Mouse (Mus musculus): ENCODE data around the gene Zfp266.
"Not testable (repeated sequence)": the region's sequence is repeated elsewhere in the genome, so short reads cannot be mapped to it uniquely, and the experiment has no call there.

Gene Zfp266

DNA sequence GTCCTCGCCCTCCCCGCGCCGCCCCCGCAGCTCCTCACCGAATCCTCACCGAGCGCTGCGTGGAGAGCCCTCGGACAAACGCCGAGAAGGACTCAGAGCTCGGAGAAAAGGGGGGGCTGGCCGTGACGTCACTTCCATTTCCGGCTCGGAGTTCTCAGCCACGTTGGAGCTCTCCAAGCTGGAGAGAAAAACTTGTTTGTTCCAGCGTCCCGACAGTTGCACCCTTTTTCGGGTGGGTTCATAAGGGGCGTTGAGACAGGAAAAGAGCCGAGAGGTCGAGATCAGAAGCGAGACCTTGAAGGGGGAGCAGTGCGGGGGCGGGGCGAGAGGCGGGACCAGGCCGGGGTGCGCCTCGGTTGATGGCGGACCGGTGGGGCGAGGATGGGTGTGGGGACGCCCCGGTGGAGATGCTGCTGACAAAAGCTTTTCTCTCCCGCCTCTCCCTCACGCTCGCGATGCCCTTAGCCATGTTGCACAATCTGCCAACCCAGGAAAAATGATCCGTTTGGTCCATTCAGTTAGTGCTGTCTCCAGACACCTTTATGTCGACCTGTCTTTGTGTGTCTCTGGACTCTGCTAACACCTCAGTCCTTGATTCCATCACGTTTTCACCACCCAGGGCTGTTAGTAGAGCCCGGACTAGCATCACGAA lies at the start of gene Zfp266:
Gene Zfp266 (minus strand): TSS at position 112 of the 652 bp plus-strand sequence.
- DNase-seq (ENCODE audit: low read depth, low spot score), result peak; percentile 66

DNA sequence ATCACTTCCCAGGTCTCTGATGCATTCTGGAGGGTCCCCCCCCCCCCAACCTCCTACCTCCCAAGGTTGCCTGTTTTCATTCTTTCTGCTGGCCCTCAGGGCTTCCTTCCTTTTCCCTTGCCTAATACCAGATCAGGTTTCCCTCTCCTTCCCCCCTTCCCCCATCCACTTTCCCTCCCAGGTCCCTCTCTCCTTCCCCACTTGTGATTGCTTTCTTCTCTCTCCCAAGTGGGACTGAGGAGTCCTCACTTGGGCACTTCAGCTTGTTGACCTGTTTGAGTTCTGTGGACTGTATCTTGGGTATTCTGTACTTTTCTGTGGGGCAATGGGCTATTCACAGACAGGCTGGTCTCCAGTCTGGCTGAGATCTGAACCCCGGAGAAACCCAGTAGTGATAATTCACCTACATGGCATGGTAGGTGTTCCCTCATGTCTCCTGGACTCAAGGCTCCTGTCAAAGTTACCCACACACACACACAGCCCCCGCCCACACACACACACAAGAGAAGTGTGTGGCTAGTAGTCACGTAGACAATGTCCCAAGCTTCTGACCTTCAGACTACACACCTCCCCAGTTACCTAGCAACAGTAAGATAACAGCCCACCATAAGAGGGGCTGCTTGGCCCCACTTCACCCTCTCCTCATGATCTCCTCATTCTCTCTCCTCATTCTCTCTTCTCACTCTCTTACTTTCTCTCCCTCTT lies 44.3 kb upstream of the Zfp266 start:
- not testable (repeated sequence) for DNase-seq (ENCODE audit: low read depth, low spot score)

DNA sequence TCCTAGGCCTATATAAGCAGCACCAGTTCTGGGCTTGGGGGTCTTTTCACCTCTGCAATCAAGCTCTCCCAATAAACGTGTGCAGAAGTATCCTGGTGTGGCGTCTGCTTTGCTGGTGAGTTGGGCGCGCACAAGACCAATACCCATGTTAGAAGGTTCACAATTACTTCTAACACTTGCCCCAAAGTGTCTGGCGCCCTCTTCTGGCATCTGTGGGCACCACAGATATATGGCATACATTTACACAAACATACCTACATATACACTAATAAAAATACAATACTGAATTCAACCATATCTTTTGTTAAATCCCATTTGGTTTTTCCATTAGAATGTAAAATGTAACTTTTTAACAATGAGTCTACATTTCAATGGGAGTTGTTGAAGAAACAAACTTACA lies 41.0 kb upstream of the Zfp266 start:
- DNase-seq (ENCODE audit: low read depth, low spot score), result no peak

DNA sequence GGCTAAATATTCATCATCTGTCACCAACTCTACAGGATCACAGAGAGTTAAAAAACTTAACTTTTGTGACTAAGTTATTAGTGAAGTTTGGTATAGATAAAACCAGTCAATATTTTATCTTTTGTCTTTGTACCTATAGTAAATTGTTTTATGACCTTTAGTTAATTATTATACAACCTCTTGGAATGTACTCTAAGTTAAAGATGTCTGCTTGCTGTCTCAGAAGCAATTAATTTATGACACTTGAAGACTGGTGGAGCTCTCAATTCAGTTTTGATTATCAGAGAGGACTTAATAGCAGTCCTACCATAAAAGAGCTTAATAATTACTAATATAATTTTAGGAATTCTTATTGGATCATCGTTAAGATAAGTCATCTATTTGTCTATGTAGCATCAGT lies 31.5 kb upstream of the Zfp266 start:
- DNase-seq (ENCODE audit: low read depth, low spot score), result no peak

DNA sequence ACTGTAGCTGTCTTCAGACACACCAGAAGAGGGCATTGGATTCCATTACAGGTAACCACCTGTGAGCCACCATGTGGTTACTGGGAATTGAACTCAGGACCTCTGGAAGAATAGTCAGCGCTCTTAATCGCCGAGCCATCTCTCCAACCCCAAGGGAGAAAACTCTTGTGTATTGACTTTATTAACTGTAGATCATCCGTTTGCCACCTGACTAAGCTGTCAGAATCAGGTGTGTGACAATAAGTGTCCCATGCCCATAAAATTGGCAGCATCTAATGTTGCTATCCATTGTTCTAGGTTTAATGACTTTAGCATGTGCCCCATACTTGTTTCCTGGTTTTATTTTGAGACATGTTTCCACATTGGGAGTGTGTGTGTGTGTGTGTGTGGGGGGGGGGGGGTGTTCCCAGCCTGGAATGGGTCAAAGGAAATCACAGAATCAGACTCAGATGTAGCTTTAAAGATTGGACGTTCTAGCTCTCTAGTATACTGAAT lies 30.6 kb upstream of the Zfp266 start:
- peak; percentile 25 for DNase-seq (ENCODE audit: low read depth, low spot score)

- DNase-seq (ENCODE audit: low read depth, low spot score), result peak; percentile 22
These were observed 23.9 kb upstream of the Zfp266 start for GRCm38 (mm10) chr9:20545151-20545550.

GRCm38 (mm10) chr9:20544070-20544821 lies 23.0 kb upstream of the Zfp266 start:
- peak; percentile 64 for DNase-seq (ENCODE audit: low read depth, low spot score)

DNA sequence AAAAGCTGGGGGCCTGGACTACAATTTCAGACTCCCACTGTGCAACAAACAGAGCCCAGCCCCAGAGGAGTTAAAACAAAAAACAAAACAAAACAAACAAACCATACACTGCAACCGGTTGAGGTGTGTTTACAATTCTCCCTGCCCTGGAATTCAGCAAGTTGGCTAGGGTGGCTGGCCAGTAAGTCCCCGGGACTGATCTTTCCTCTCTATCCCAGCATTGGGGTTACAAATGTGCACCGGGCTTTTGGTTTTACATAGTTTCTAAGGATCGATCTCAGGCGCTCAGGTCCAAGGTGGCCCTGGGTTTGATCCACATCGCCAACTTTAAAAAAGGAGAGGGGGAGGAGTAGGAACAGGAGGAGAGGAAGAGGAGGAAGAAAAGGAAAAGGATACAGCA lies 22.3 kb upstream of the Zfp266 start:
- DNase-seq (ENCODE audit: low read depth, low spot score), result no peak

GRCm38 (mm10) chr9:20536598-20536997 lies 15.4 kb upstream of the Zfp266 start:
- DNase-seq (ENCODE audit: low read depth, low spot score), result no peak

GRCm38 (mm10) chr9:20534326-20534926 lies 13.2 kb upstream of the Zfp266 start:
- DNase-seq (ENCODE audit: low read depth, low spot score), result peak; percentile 19

- DNase-seq (ENCODE audit: low read depth, low spot score), result no peak
These were observed 546 bp downstream of the Zfp266 start for GRCm38 (mm10) chr9:20520531-20521210.

- DNase-seq (ENCODE audit: low read depth, low spot score), result no peak
These were observed 1.3 kb downstream of the Zfp266 start for GRCm38 (mm10) chr9:20519949-20520348.

DNA sequence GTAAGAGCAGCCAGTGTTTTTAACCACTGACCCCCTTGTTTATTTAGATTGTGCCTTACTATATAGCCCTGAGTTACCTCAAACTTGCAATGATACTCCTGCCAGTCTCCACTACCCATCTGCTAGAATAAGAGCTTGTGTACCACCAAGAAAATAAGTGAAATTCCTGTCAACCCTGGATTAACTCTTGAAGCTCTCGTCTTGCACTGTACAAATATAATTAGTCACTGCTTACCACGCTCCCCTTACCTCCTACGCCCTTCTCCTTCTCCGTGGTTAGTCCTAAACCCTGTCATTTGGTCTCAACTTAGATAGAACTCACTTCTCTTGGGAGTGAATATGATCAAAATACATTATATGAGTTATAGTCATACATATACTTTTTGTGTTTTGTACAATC lies 2.5 kb downstream of the Zfp266 start:
- no peak for DNase-seq (ENCODE audit: low read depth, low spot score)

DNA sequence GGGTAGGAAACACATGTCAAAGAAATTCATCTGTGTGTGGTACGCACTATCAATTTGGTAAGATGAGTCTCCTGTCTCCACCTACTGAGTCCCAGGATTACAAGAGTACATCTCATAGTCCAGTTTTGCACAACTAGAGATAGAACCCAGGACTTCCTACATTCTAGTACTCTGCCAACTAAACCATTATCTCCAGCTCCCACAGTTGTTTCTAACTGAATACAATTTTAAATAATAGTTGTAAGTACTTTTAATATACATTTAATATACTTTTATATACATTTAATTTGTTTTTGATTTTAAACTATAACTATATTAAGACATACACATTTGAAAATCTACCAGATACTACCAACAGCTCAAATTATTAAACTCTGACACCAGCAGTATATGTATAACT lies 3.5 kb downstream of the Zfp266 start:
- no peak for DNase-seq (ENCODE audit: low read depth, low spot score)

DNA sequence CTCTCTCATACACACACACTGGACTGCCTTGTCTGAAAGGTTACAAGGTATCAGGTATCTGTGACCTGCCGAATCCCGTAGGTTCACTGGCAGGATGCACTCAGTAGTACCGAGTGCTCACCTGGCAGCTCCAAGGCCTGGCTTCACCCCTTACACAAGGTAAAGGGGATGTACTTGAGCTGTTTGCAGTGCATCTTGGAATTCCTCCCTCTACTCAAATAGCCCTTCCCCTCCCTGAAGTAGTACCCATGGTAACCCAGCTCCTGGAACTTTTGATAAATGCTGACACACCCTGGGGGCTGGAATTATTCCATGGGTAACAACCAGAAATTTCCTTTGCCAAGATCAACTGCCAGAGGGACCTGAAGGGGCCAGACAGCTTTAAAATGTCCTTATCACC lies 7.2 kb downstream of the Zfp266 start:
- DNase-seq (ENCODE audit: low read depth, low spot score), result no peak

GRCm38 (mm10) chr9:20512714-20513113 lies 8.5 kb downstream of the Zfp266 start:
- DNase-seq (ENCODE audit: low read depth, low spot score), result no peak

DNA sequence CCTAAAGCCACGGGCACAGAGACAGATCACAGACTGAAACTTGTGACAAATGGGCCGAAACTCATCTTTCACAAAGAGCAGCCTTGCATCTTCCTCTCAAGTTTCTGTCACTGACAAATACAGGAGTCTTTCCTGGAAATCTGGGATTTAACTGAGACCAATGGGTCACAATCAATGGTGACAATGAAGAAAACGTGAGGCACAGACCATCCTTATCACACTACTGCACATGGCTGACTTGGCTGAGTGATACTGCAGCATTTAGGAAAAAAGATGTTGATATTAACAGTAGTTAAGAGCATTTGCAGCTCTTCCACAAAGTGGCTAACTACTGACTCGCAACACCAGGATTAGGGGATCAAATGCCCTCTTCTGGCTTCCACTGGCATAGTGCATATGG lies 9.6 kb downstream of the Zfp266 start:
- DNase-seq (ENCODE audit: low read depth, low spot score), result no peak

GRCm38 (mm10) chr9:20510346-20510745 lies 10.9 kb downstream of the Zfp266 start:
- no peak for DNase-seq (ENCODE audit: low read depth, low spot score)

DNA sequence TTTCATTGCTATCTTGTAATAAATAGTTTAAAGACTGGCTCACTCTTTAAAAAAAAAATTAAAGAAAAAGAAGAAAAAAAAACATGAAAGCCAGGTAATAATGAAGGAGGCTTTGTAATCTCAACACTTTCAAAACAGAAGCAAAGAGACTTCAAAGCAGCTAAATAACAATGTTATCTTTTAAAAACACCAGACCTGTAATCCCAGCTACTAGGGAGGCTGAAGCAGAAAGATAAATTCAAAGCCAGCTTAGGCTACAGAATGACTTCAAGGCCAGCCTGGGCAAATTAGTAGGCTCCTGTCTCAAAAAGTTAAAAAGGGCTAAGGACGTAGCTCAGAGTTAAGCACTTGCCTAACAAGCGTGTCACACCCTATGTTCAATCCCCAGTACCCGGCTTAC lies 11.5 kb downstream of the Zfp266 start:
- no peak for DNase-seq (ENCODE audit: low read depth, low spot score)

DNA sequence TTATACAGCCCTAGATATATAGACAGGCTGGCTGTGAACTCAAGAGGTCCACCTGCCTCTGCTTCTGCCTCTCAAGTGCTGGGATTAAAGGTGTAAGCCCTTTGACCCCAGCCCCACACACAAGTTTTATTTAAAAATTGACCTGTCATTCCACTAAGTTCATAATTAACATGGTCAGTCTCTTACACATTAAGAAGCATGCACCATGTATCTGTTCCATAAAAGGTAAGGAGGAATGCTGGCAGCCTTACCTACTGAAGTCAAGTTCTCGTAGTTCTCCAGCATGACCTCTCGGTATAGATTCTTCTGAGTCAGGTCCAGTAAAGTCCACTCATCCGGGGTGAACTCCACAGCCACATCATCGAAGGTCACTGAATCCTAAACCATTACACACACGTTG lies 16.4 kb downstream of the Zfp266 start:
- DNase-seq (ENCODE audit: low read depth, low spot score), result no peak

DNA sequence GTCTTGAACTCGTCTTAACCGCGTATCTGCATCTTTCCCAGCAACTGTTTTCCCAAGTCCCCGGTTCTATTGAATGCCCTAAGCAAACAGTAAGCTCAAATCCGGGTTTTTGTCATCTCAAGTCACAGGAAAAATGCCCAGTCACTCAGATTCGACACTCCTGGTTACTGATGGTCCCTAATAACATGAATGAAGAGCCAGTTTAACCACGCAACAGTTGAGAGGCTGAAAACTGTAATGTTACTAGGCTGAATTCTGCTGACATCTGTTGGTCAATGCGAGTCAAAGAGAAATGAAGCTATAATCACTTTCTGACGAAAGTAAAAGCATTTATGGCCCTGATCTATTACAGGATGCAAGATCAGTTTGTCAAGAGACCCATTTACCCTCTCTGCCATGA lies 27.9 kb downstream of the Zfp266 start:
- no peak for DNase-seq (ENCODE audit: low read depth, low spot score)
